ENCODE assay signal across 24 mouse cellular contexts in genomic region chr6:135232443-135233182, GRCm38 (mm10). TPM values are rescaled to one million over a fixed set of nuclear protein-coding genes. Genes with fewer than 3 reads are reported as not detected.
DNase-seq lines count a peak whose midpoint lies in the region.
"Had no signal": no experiment of that assay in that cellular context is flagged by ENCODE, and none has a peak within 500 bp of the region (broad histone marks: within the 10 kb centered on the region; RNA-seq: fewer than 3 reads in every experiment).

No protein-coding gene starts in this region.

- DNase-seq in frontal cortex, postnatal 36 days (ENCODE audit: low spot score in 2 of 2): peak; percentile 51 to 57
- no peak for DNase-seq in frontal cortex, postnatal 10 days (ENCODE audit: low spot score in 2 of 2)
- DNase-seq in left cerebral cortex, adult 9 months (ENCODE audit: low spot score in 2 of 2): peak; percentile 59
- DNase-seq in left cerebral cortex, adult 11 months (ENCODE audit: low spot score): no peak
- DNase-seq in left cerebral cortex, postnatal 14 days (ENCODE audit: low spot score in 2 of 2): peak; percentile 62 to 82
- DNase-seq in right cerebral cortex, postnatal 10 days (ENCODE audit: low spot score in 2 of 2): peak; percentile 54 to 80
- DNase-seq in heart, postnatal 25 days (ENCODE audit: low spot score): no peak
- DNase-seq in cerebellum, postnatal 25 days: no peak
- DNase-seq: adrenal gland, adult 2 months; B cell, adult 2 months; cerebellum, adult 11-12 months; cerebellum, postnatal 10 days; gastrocnemius, postnatal 10 days; kidney, adult 2 months; kidney, postnatal 10 days; lung, adult 18-20 months; lung, postnatal 10 days; spleen, adult 18-20 months had no signal

- intact Hi-C loops in left cerebral cortex, postnatal 14 days (cut with DNase I): loop anchor here (5.0 kb wide), 1 partner anchor 80 kb away; no protein-coding TSS in a partner anchor
- intact Hi-C loops in heart, postnatal 25 days (cut with DNase I): no loop called here

RNA-seq across cellular contexts. Expression of gene Gsg1, which starts 21.5 kb away (rescaled TPM):
- not detected for total RNA-seq in left cerebral cortex, postnatal 14 days (2021)
- total RNA-seq in heart, postnatal 25 days (2021): under 1 TPM; 0.34 to 0.47 TPM
- total RNA-seq: adrenal gland, adult 2 months; adrenal gland, postnatal 4 days; CH12.LX; G1E; granulocyte monocyte progenitor cell, adult 5-6 weeks; layer of hippocampus, adult 18-20 months; left cerebral cortex, adult 18-20 months had no signal

RNA-seq across cellular contexts. Expression of gene Hebp1, which starts 34.8 kb away (rescaled TPM):
- 10 to 100 TPM; 38.5 to 41.6 TPM for total RNA-seq in left cerebral cortex, postnatal 14 days (2021)
- 10 to 100 TPM; 40.0 to 43.4 TPM for total RNA-seq in heart, postnatal 25 days (2021)
- total RNA-seq: CH12.LX had no signal

RNA-seq across cellular contexts. Expression of gene Fam234b, which starts 34.8 kb away (rescaled TPM):
- 100 to 1,000 TPM; 118 to 124 TPM for total RNA-seq in left cerebral cortex, postnatal 14 days (2021)
- total RNA-seq in heart, postnatal 25 days (2021): 1 to 10 TPM; 6.5 to 6.7 TPM

Comparison
In these comparisons a context has a peak if more than half of its experiments do, and no peak if none do; other contexts are left out.
1. DNase-seq: peak in frontal cortex, postnatal 36 days (2 of 2), left cerebral cortex, adult 9 months (2 of 2), left cerebral cortex, postnatal 14 days (2 of 2) and right cerebral cortex, postnatal 10 days (2 of 2); none in frontal cortex, postnatal 10 days (0 of 2), left cerebral cortex, adult 11 months (single experiment), heart, postnatal 25 days (single experiment) and cerebellum, postnatal 25 days (0 of 2).
2. RNA of gene Fam234b, which starts 34.8 kb away (total RNA-seq): 118 to 124 TPM in left cerebral cortex, postnatal 14 days; 6.5 to 6.7 TPM in heart, postnatal 25 days; every median in the first group is over 10 times any median in the second.